Mouse (Mus musculus): ENCODE data around the gene Gcsh. TPM values are rescaled to one million over a fixed set of nuclear protein-coding genes. Genes with fewer than 3 reads are reported as not detected.
A peak's percentile ranks its signal among the peaks of the same experiment; 100 is the strongest.

Gcsh gene
- total and polyA plus RNA-seq, 3 experiments: 31.5 to 91.7 (median 66.4) TPM

GRCm38 (mm10) chr8:116978052-116978451 is 15.3 kb downstream of the Gcsh start:
- Histone ChIP-seq H3K9ac (ENCODE audit: insufficient read depth, low read depth) (no peak overlapping the region; the same call in 1 of the 2 replicates), H3K4me1 (ENCODE audit: control insufficient read depth in 1 of 2, insufficient read depth in 2 of 2) (peaks cover 2 to 17% of the 10 kb centered on the region in 2 experiments; a peak in 2 of 4 replicates), H3K4me2 (ENCODE audit: insufficient read depth, low read depth, poor library complexity, severe bottlenecking) (peak overlapping the region; percentile 77), H3K4me3 (replicated peaks in 1 of 3; ENCODE audit: low read depth in 2 of 3, low read length in 2 of 3, poor library complexity in 1 of 3) (peak overlapping the region; percentile 60 to 80 (median 63)), H3K9me3 (replicated peaks; ENCODE audit: low read length) (no peaks in the 10 kb centered on the region), H3K36me3 (replicated peaks in 1 of 2; ENCODE audit: control insufficient read depth in 1 of 2, insufficient read depth in 1 of 2, low read length in 1 of 2) (peaks cover 0 to 14% of the 10 kb centered on the region in 2 experiments), H3K27me3 (replicated peaks) (no peaks in the 10 kb centered on the region), H3K27ac (ENCODE audit: insufficient read depth, low read depth) (no peak overlapping the region), H3K79me2 (replicated peaks; ENCODE audit: control insufficient read depth, extremely low read depth, insufficient read depth, poor library complexity, severe bottlenecking) (no peaks in the 10 kb centered on the region)
- in situ Hi-C loops (cut with MboI; ENCODE audit: low pct_ligation_motif_present, low pct_unique_long_range_greater_than_20kb, low sequenced_read_pairs) (no loop called here), dilution Hi-C loops (cut with MboI; ENCODE audit: extremely low pct_ligation_motif_present, extremely low pct_unique_long_range_greater_than_20kb, low sequenced_read_pairs) (no loop called here)
- TF ChIP-seq RAD21 (IDR thresholded peaks at IDR 0.05; ENCODE audit: low read depth, low read length): no peak
- no peak for TF ChIP-seq CTCF (conservative IDR thresholded peaks at IDR 0.05 in 1 of 2, IDR thresholded peaks at IDR 0.05 in 1 of 2; ENCODE audit: low read depth in 2 of 2, low read length in 2 of 2)
- TF ChIP-seq JUN (IDR thresholded peaks at IDR 0.05; ENCODE audit: insufficient read depth, low read depth, low read length): no peak
- TF ChIP-seq ZC3H11A (IDR thresholded peaks at IDR 0.05; ENCODE audit: low read depth, low read length): no peak
- no peak for TF ChIP-seq GABPA (IDR thresholded peaks at IDR 0.05; ENCODE audit: insufficient replicate concordance, low read depth, low read length)
- no peak for TF ChIP-seq KAT2A (IDR thresholded peaks at IDR 0.05; ENCODE audit: insufficient replicate concordance, low read length)
- TF ChIP-seq PAX5 (IDR thresholded peaks at IDR 0.05; ENCODE audit: low read length): no peak
- no peak for TF ChIP-seq MXI1 (IDR thresholded peaks at IDR 0.05; ENCODE audit: low read depth, low read length)
- no peak for TF ChIP-seq MEF2A (IDR thresholded peaks at IDR 0.05; ENCODE audit: borderline replicate concordance, low read depth, low read length)
- TF ChIP-seq ZNF384 (IDR thresholded peaks at IDR 0.05; ENCODE audit: low read depth, low read length): no peak
- no peak for TF ChIP-seq EP300 (IDR thresholded peaks at IDR 0.05; ENCODE audit: low read length)
- no peak for TF ChIP-seq ETS1 (conservative IDR thresholded peaks at IDR 0.05; ENCODE audit: low read depth, low read length)
- no peak for DNase-seq (ENCODE audit: extremely low read depth)

GRCm38 (mm10) chr8:116975606-116976005 is 17.7 kb downstream of the Gcsh start:
- Histone ChIP-seq H3K9me3 (replicated peaks; ENCODE audit: low read length) (no peaks in the 10 kb centered on the region), H3K4me2 (ENCODE audit: insufficient read depth, low read depth, poor library complexity, severe bottlenecking) (no peak overlapping the region), H3K27ac (ENCODE audit: insufficient read depth, low read depth) (no peak overlapping the region), H3K36me3 (replicated peaks in 1 of 2; ENCODE audit: control insufficient read depth in 1 of 2, insufficient read depth in 1 of 2, low read length in 1 of 2) (no peaks in the 10 kb centered on the region), H3K27me3 (replicated peaks) (no peaks in the 10 kb centered on the region), H3K9ac (ENCODE audit: insufficient read depth, low read depth) (no peak overlapping the region), H3K4me3 (replicated peaks in 1 of 3; ENCODE audit: low read depth in 2 of 3, low read length in 2 of 3, poor library complexity in 1 of 3) (no peak overlapping the region), H3K4me1 (ENCODE audit: control insufficient read depth in 1 of 2, insufficient read depth in 2 of 2) (peaks cover 2 to 17% of the 10 kb centered on the region in 2 experiments; a peak in 2 of 4 replicates), H3K79me2 (replicated peaks; ENCODE audit: control insufficient read depth, extremely low read depth, insufficient read depth, poor library complexity, severe bottlenecking) (no peaks in the 10 kb centered on the region)
- in situ Hi-C loops (cut with MboI; ENCODE audit: low pct_ligation_motif_present, low pct_unique_long_range_greater_than_20kb, low sequenced_read_pairs) (no loop called here), dilution Hi-C loops (cut with MboI; ENCODE audit: extremely low pct_ligation_motif_present, extremely low pct_unique_long_range_greater_than_20kb, low sequenced_read_pairs) (no loop called here)
- no peak for DNase-seq (ENCODE audit: extremely low read depth)
- TF ChIP-seq TBP (conservative IDR thresholded peaks at IDR 0.05; ENCODE audit: low read depth, low read length) (no peak), NRF1 (IDR thresholded peaks at IDR 0.05; ENCODE audit: low read depth, low read length) (no peak)

GRCm38 (mm10) chr8:116975066-116975465 is 18.3 kb downstream of the Gcsh start:
- H3K4me3 ChIP-seq (replicated peaks in 1 of 3; ENCODE audit: low read depth in 2 of 3, low read length in 2 of 3, poor library complexity in 1 of 3): no peak overlapping the region
- no peaks in the 10 kb centered on the region for H3K27me3 ChIP-seq (replicated peaks)
- H3K9ac ChIP-seq (ENCODE audit: insufficient read depth, low read depth): no peak overlapping the region
- TF ChIP-seq HCFC1 (IDR thresholded peaks at IDR 0.05; ENCODE audit: low read depth, low read length): no peak
- TF ChIP-seq ZMIZ1 (IDR thresholded peaks at IDR 0.05; ENCODE audit: low read depth, low read length): no peak
- no peak for TF ChIP-seq USF2 (conservative IDR thresholded peaks at IDR 0.05; ENCODE audit: low read depth, low read length)
- TF ChIP-seq SIN3A (IDR thresholded peaks at IDR 0.05; ENCODE audit: low read length): no peak
- no peak for TF ChIP-seq CHD2 (IDR thresholded peaks at IDR 0.05; ENCODE audit: low read length)
- no peaks in the 10 kb centered on the region for H3K36me3 ChIP-seq (replicated peaks in 1 of 2; ENCODE audit: control insufficient read depth in 1 of 2, insufficient read depth in 1 of 2, low read length in 1 of 2)
- H3K9me3 ChIP-seq (replicated peaks; ENCODE audit: low read length): no peaks in the 10 kb centered on the region
- H3K27ac ChIP-seq (ENCODE audit: insufficient read depth, low read depth): no peak overlapping the region
- H3K4me2 ChIP-seq (ENCODE audit: insufficient read depth, low read depth, poor library complexity, severe bottlenecking): no peak overlapping the region
- in situ Hi-C loops (cut with MboI; ENCODE audit: low pct_ligation_motif_present, low pct_unique_long_range_greater_than_20kb, low sequenced_read_pairs): no loop called here
- no peak for DNase-seq (ENCODE audit: extremely low read depth)
- H3K4me1 ChIP-seq (ENCODE audit: control insufficient read depth in 1 of 2, insufficient read depth in 2 of 2): peaks cover 2 to 17% of the 10 kb centered on the region in 2 experiments; a peak in 2 of 4 replicates
- dilution Hi-C loops (cut with MboI; ENCODE audit: extremely low pct_ligation_motif_present, extremely low pct_unique_long_range_greater_than_20kb, low sequenced_read_pairs): no loop called here
- H3K79me2 ChIP-seq (replicated peaks; ENCODE audit: control insufficient read depth, extremely low read depth, insufficient read depth, poor library complexity, severe bottlenecking): no peaks in the 10 kb centered on the region
